Mouse (Mus musculus): ENCODE results near the gene Anapc2. TPM values are rescaled to one million over a fixed set of nuclear protein-coding genes. Genes with fewer than 3 reads are reported as not detected.
A peak's percentile ranks its signal among the peaks of the same experiment; 100 is the strongest.
"Not testable (repeated sequence)": the region's sequence is repeated elsewhere in the genome, so short reads cannot be mapped to it uniquely, and the experiment has no call there.

The Anapc2 gene
- polyA plus RNA-seq, 1 experiment from 2014 or later = 71.3 TPM

GRCm38 (mm10) chr2:25256443-25257109, 15.7 kb upstream of the Anapc2 start:
- H3K4me1 ChIP-seq (ENCODE audit: control insufficient read depth in 2 of 2, insufficient read depth in 2 of 2, low read length in 2 of 2) = peaks cover 7 to 13% of the 10 kb centered on the region in 2 experiments; a peak in 3 of 4 replicates
- H3K4me2 ChIP-seq (ENCODE audit: low read length) = peak overlapping the region; percentile 94
- H3K36me3 ChIP-seq (ENCODE audit: control insufficient read depth, insufficient read depth, low read length) = peaks cover 21% of the 10 kb centered on the region
- H3K9me3 ChIP-seq (ENCODE audit: control insufficient read depth, low read length); H3K27ac ChIP-seq (replicated peaks in 1 of 2; ENCODE audit: control insufficient read depth in 1 of 2, insufficient read depth in 1 of 2, low read depth in 2 of 2, low read length in 2 of 2); ATAC-seq (ENCODE audit: insufficient number of reproducible peaks, insufficient read depth, low FRiP score, low read depth); H3K27me3 ChIP-seq (ENCODE audit: control insufficient read depth, insufficient read depth, low read length): not testable (repeated sequence)
- peak overlapping the region; percentile 88 for H3K9ac ChIP-seq (ENCODE audit: low read length)
- H3K4me3 ChIP-seq (ENCODE audit: control insufficient read depth in 1 of 2, insufficient read depth in 1 of 2, low read depth in 1 of 2, low read length in 2 of 2) = peak overlapping the region; percentile 3 to 90; a peak in 3 of 4 replicates
- WGBS = 56% methylated on average over 10 of the region's 12 CpGs

- H3K9ac ChIP-seq (ENCODE audit: low read length); H3K27me3 ChIP-seq (ENCODE audit: control insufficient read depth, insufficient read depth, low read length): not testable (repeated sequence)
Measured at GRCm38 (mm10) chr2:25257250-25257649, 15.0 kb upstream of the Anapc2 start.

GRCm38 (mm10) chr2:25258887-25259286, 13.4 kb upstream of the Anapc2 start:
- H3K4me2 ChIP-seq (ENCODE audit: low read length) = no peak overlapping the region
- no peak overlapping the region for H3K9ac ChIP-seq (ENCODE audit: low read length)
- peaks cover 3% of the 10 kb centered on the region for H3K27me3 ChIP-seq (ENCODE audit: control insufficient read depth, insufficient read depth, low read length)
- peaks cover 14 to 25% of the 10 kb centered on the region in 2 experiments for H3K4me1 ChIP-seq (ENCODE audit: control insufficient read depth in 2 of 2, insufficient read depth in 2 of 2, low read length in 2 of 2)
- no peaks in the 10 kb centered on the region for H3K36me3 ChIP-seq (ENCODE audit: control insufficient read depth, insufficient read depth, low read length)
- H3K27ac ChIP-seq (replicated peaks in 1 of 2; ENCODE audit: control insufficient read depth in 1 of 2, insufficient read depth in 1 of 2, low read depth in 2 of 2, low read length in 2 of 2) = no peak overlapping the region
- H3K9me3 ChIP-seq (ENCODE audit: control insufficient read depth, low read length) = no peaks in the 10 kb centered on the region
- 58% methylated on average over 2 of the region's 2 CpGs for WGBS
- no peak overlapping the region for H3K4me3 ChIP-seq (ENCODE audit: control insufficient read depth in 1 of 2, insufficient read depth in 1 of 2, low read depth in 1 of 2, low read length in 2 of 2)
- ATAC-seq (ENCODE audit: insufficient number of reproducible peaks, insufficient read depth, low FRiP score, low read depth) = no peak

More at GRCm38 (mm10) chr2:25257250-25257649, 15.0 kb upstream of the Anapc2 start:
- not testable (repeated sequence) for H3K4me3 ChIP-seq (ENCODE audit: control insufficient read depth in 1 of 2, insufficient read depth in 1 of 2, low read depth in 1 of 2, low read length in 2 of 2); H3K27ac ChIP-seq (replicated peaks in 1 of 2; ENCODE audit: control insufficient read depth in 1 of 2, insufficient read depth in 1 of 2, low read depth in 2 of 2, low read length in 2 of 2); H3K9me3 ChIP-seq (ENCODE audit: control insufficient read depth, low read length); H3K4me2 ChIP-seq (ENCODE audit: low read length); ATAC-seq (ENCODE audit: insufficient number of reproducible peaks, insufficient read depth, low FRiP score, low read depth)
- Histone ChIP-seq H3K36me3 (ENCODE audit: control insufficient read depth, insufficient read depth, low read length) (peaks cover 14% of the 10 kb centered on the region), H3K4me1 (ENCODE audit: control insufficient read depth in 2 of 2, insufficient read depth in 2 of 2, low read length in 2 of 2) (peaks cover 7 to 16% of the 10 kb centered on the region in 2 experiments; a peak in 3 of 4 replicates)
- 81% methylated on average over 5 of the region's 5 CpGs for WGBS

- no peak; the same call in 1 of the 2 replicates for ATAC-seq (ENCODE audit: insufficient number of reproducible peaks, insufficient read depth, low FRiP score, low read depth)
- peaks cover 8% of the 10 kb centered on the region for H3K27me3 ChIP-seq (ENCODE audit: control insufficient read depth, insufficient read depth, low read length)
Measured at GRCm38 (mm10) chr2:25261870-25262269, 10.4 kb upstream of the Anapc2 start.

GRCm38 (mm10) chr2:25262291-25262767, 9.9 kb upstream of the Anapc2 start, which contains the start of gene Tprn:
TSS of gene Tprn (plus strand) at chr2:25262618.
- Histone ChIP-seq H3K4me2 (ENCODE audit: low read length) (peak within 1 kb of the TSS; percentile 97), H3K27ac (replicated peaks in 1 of 2; ENCODE audit: control insufficient read depth in 1 of 2, insufficient read depth in 1 of 2, low read depth in 2 of 2, low read length in 2 of 2) (0 out of 4 replicates have a peak within 1 kb of the TSS, but pooled peaks of 1 of the 2 experiments have one; percentile 24), H3K9ac (ENCODE audit: low read length) (peak within 1 kb of the TSS; percentile 72), H3K4me1 (ENCODE audit: control insufficient read depth in 2 of 2, insufficient read depth in 2 of 2, low read length in 2 of 2) (peaks cover 25 to 32% of the 10 kb centered on the region in 2 experiments), H3K36me3 (ENCODE audit: control insufficient read depth, insufficient read depth, low read length) (no peaks in the 10 kb centered on the region), H3K27me3 (ENCODE audit: control insufficient read depth, insufficient read depth, low read length) (peaks cover 8% of the 10 kb centered on the region), H3K9me3 (ENCODE audit: control insufficient read depth, low read length) (no peaks in the 10 kb centered on the region), H3K4me3 (ENCODE audit: control insufficient read depth in 1 of 2, insufficient read depth in 1 of 2, low read depth in 1 of 2, low read length in 2 of 2) (peak within 1 kb of the TSS; percentile 62 to 70)
- peak; percentile 96 for ATAC-seq (ENCODE audit: insufficient number of reproducible peaks, insufficient read depth, low FRiP score, low read depth)
- WGBS = under 1% methylated on average over 38 of the region's 39 CpGs

More at GRCm38 (mm10) chr2:25261870-25262269, 10.4 kb upstream of the Anapc2 start:
- peak overlapping the region; percentile 38 to 70 for H3K4me3 ChIP-seq (ENCODE audit: control insufficient read depth in 1 of 2, insufficient read depth in 1 of 2, low read depth in 1 of 2, low read length in 2 of 2)
- H3K9ac ChIP-seq (ENCODE audit: low read length) = peak overlapping the region; percentile 60
- no peaks in the 10 kb centered on the region for H3K36me3 ChIP-seq (ENCODE audit: control insufficient read depth, insufficient read depth, low read length)
- 42% methylated on average over 12 of the region's 12 CpGs for WGBS
- 0 out of 4 replicates have a peak overlapping the region, but pooled peaks of 1 of the 2 experiments have one; percentile 24 for H3K27ac ChIP-seq (replicated peaks in 1 of 2; ENCODE audit: control insufficient read depth in 1 of 2, insufficient read depth in 1 of 2, low read depth in 2 of 2, low read length in 2 of 2)
- H3K9me3 ChIP-seq (ENCODE audit: control insufficient read depth, low read length) = no peaks in the 10 kb centered on the region
- peaks cover 21 to 27% of the 10 kb centered on the region in 2 experiments for H3K4me1 ChIP-seq (ENCODE audit: control insufficient read depth in 2 of 2, insufficient read depth in 2 of 2, low read length in 2 of 2)
- H3K4me2 ChIP-seq (ENCODE audit: low read length) = peak overlapping the region; percentile 97

GRCm38 (mm10) chr2:25262795-25263622, 9.3 kb upstream of the Anapc2 start:
- peak overlapping the region; percentile 72 for H3K9ac ChIP-seq (ENCODE audit: low read length)
- peaks cover 8% of the 10 kb centered on the region for H3K27me3 ChIP-seq (ENCODE audit: control insufficient read depth, insufficient read depth, low read length)
- WGBS = under 1% methylated on average over 82 of the region's 82 CpGs
- peak overlapping the region; percentile 97 for H3K4me2 ChIP-seq (ENCODE audit: low read length)
- ATAC-seq (ENCODE audit: insufficient number of reproducible peaks, insufficient read depth, low FRiP score, low read depth) = 0 out of 2 replicates have a peak, but pooled peaks have one; percentile 10
- H3K4me1 ChIP-seq (ENCODE audit: control insufficient read depth in 2 of 2, insufficient read depth in 2 of 2, low read length in 2 of 2) = peaks cover 26 to 33% of the 10 kb centered on the region in 2 experiments
- H3K9me3 ChIP-seq (ENCODE audit: control insufficient read depth, low read length) = no peaks in the 10 kb centered on the region
- H3K4me3 ChIP-seq (ENCODE audit: control insufficient read depth in 1 of 2, insufficient read depth in 1 of 2, low read depth in 1 of 2, low read length in 2 of 2) = peak overlapping the region; percentile 62 to 70
- H3K27ac ChIP-seq (replicated peaks in 1 of 2; ENCODE audit: control insufficient read depth in 1 of 2, insufficient read depth in 1 of 2, low read depth in 2 of 2, low read length in 2 of 2) = no peak overlapping the region
- 0 out of 2 replicates have a peak, but pooled peaks cover under 1% of the 10 kb centered on the region for H3K36me3 ChIP-seq (ENCODE audit: control insufficient read depth, insufficient read depth, low read length)

- Histone ChIP-seq H3K9ac (ENCODE audit: low read length) (peak overlapping the region; percentile 72), H3K9me3 (ENCODE audit: control insufficient read depth, low read length) (no peaks in the 10 kb centered on the region), H3K27me3 (ENCODE audit: control insufficient read depth, insufficient read depth, low read length) (peaks cover 8% of the 10 kb centered on the region), H3K27ac (replicated peaks in 1 of 2; ENCODE audit: control insufficient read depth in 1 of 2, insufficient read depth in 1 of 2, low read depth in 2 of 2, low read length in 2 of 2) (no peak overlapping the region), H3K4me3 (ENCODE audit: control insufficient read depth in 1 of 2, insufficient read depth in 1 of 2, low read depth in 1 of 2, low read length in 2 of 2) (peak overlapping the region; percentile 62 to 70), H3K4me2 (ENCODE audit: low read length) (peak overlapping the region; percentile 97), H3K4me1 (ENCODE audit: control insufficient read depth in 2 of 2, insufficient read depth in 2 of 2, low read length in 2 of 2) (peaks cover 26 to 33% of the 10 kb centered on the region in 2 experiments), H3K36me3 (ENCODE audit: control insufficient read depth, insufficient read depth, low read length) (peaks cover 8% of the 10 kb centered on the region; the same call in 1 of the 2 replicates)
- ATAC-seq (ENCODE audit: insufficient number of reproducible peaks, insufficient read depth, low FRiP score, low read depth) = no peak
- WGBS = 24% methylated on average over 12 of the region's 12 CpGs
Measured at GRCm38 (mm10) chr2:25263623-25264285, 8.5 kb upstream of the Anapc2 start.
